Mouse (Mus musculus) layer of hippocampus, adult 2 months (tissue): ENCODE measurements at regions not wholly inside any gene's neighbourhood (a gene's known extent, or its start where the extent isn't known, plus 50 kb on each side); places are given as distances from the start of the nearest gene placed in this dataset.

Experiments used
- DNase-seq, 2 experiments: peaks; one replicate each; pipeline ENCODE4 v3.0.0; 2022; ENCODE audit warnings: low spot score in 2 of 2
- H3K27ac ChIP-seq: fragments of 200-600 bp; 2 replicates; pipeline ENCODE4 v1.8.1; 2022
- H3K4me3 ChIP-seq: fragments of 200-600 bp; 2 replicates; pipeline ENCODE4 v1.8.1; 2022; ENCODE audit warnings: mild to moderate bottlenecking
- CTCF ChIP-seq: fragments of 200-600 bp; conservative IDR thresholded peaks from 2 replicates; pipeline ENCODE4 v1.8.1; 2022; ENCODE audit warnings: antibody characterized with exemption, mild to moderate bottlenecking, moderate library complexity

DNA sequence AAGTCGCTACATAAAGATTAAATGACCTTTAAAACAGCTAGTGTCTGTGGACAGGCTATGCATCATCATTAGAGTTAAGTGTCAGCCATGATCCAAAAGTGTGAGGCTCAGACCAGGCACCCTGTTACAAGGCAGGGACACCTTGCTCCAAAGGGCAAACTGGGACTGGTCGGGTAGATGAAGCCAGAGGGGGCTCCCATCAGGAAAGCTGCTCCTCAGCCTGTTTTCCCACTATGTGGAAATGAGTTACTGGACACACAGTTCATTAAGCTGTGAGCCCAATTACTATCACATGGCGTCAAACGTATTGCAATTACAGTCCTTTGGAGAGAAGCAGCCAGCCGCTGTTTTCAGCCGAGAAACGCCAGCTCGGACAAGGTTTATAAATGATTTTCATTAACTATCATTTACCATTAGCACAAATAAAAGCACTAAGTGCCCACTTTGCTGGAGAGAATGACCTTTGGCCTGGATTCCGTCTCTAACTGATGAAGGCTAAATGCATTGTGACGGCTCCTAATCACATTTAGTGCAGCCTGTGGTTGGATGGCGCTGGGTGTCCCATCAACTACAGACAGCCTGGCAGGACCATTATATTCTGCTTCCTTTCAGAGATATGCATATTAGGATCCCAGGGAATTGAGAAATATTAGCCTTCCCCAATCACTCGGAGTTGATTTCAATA lies 203.5 kb upstream of the Azi2 start:
- DNase-seq = no peak
- Histone ChIP-seq H3K4me3 (no peak overlapping the region), H3K27ac (no peak overlapping the region)
- TF ChIP-seq CTCF = no peak

DNA sequence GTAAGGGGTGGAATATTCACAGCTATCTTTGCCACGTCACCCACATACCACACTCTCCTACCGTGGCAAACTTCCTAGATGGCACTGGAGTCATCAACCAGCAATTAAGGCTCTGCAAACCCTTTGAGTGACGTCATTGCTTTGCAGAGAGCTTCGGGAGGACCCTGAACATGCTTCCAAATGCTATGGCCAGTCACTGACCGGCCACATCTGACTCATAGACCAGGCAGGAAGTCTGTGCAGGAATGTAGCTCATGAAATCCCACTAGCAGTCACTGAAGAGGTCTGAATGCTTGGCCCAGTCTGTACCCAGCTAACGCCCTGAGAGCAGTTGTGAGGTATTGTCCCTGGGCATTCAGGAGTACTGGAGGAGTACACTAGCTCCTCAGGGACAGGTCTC lies 203.9 kb upstream of the Rbms3 start:
- DNase-seq = no peak
- H3K27ac ChIP-seq = no peak overlapping the region
- no peak for TF ChIP-seq CTCF
- H3K4me3 ChIP-seq = no peak overlapping the region

- DNase-seq = no peak
- no peak overlapping the region for H3K4me3 ChIP-seq
- no peak for TF ChIP-seq CTCF
- no peak overlapping the region for H3K27ac ChIP-seq
Observed at GRCm38 (mm10) chr9:117814661-117815060, 184.9 kb upstream of the Rbms3 start.

- no peak for TF ChIP-seq CTCF
- Histone ChIP-seq H3K4me3 (no peak overlapping the region), H3K27ac (no peak overlapping the region)
- no peak for DNase-seq
Observed at GRCm38 (mm10) chr9:117813216-117813615, 183.5 kb upstream of the Rbms3 start.

DNA sequence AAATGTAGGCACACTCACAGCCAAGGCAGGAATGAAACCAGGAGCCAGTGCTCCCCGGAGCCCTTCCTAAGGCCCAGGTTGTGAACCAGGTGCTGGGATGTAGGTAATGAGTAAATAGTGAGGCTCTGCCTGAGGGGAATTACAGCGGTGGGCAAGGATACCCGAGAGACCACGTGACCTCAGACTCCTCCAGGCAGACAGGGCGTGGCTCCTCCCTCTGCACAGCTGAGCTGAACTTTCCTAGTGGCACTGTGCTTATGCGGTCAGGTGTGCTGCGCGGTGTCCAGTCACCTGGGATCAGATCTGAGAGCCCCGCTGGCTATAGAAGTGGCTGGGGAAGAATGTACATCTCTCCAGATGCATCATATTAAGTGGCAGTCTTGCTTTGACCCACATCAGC lies 176.1 kb upstream of the Rbms3 start:
- no peak overlapping the region for H3K27ac ChIP-seq
- DNase-seq = no peak
- no peak for TF ChIP-seq CTCF
- H3K4me3 ChIP-seq = no peak overlapping the region

- TF ChIP-seq CTCF = no peak
- Histone ChIP-seq H3K27ac (no peak overlapping the region), H3K4me3 (no peak overlapping the region)
- DNase-seq = no peak
Observed at GRCm38 (mm10) chr9:117784186-117784591, 154.5 kb upstream of the Rbms3 start.

DNA sequence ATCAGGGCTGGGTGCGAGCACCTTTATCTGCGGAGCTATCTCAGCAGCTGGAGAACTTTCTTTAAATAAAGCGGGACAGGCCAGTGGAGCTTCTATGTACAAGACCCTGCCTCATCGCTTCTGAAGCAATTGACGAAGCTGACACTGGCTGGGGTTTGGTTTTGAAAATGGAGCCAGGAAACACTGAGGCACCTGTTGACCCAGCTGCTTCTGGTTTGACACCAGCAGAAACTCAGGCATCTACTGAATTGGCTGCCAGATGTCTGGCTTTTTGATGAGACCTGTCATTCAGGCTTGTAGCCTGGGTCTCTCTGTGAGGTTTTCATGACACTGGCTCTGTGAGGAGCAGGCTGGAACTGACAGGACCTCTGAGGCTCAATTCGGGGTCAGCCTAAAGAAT lies 124.9 kb upstream of the Rbms3 start:
- no peak for TF ChIP-seq CTCF
- H3K4me3 ChIP-seq = no peak overlapping the region
- H3K27ac ChIP-seq = no peak overlapping the region
- no peak for DNase-seq

DNA sequence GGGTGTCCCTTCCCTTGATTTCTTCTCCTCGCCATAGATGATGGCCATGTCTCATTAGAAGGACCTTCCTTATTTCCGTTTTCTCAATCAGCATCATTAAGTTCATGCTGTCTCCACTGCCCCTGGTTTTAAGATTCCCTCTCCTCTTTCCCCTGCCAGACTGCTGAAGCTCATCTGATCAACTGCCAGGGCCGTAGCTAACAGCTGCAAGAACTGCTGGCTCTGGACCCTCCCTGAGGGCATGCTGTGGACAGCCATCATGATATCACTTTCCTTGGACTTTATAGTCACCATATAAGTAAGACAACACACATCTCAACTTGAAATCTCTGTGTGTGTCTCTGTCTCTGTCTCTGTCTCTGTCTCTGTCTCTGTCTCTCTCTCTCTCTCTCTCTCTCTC lies 123.8 kb upstream of the Rbms3 start:
- no peak for DNase-seq
- TF ChIP-seq CTCF = no peak
- no peak overlapping the region for H3K4me3 ChIP-seq
- no peak overlapping the region for H3K27ac ChIP-seq

GRCm38 (mm10) chr9:117744906-117745305 lies 115.2 kb upstream of the Rbms3 start:
- no peak for DNase-seq
- Histone ChIP-seq H3K27ac (no peak overlapping the region), H3K4me3 (no peak overlapping the region)
- no peak for TF ChIP-seq CTCF

- TF ChIP-seq CTCF = no peak
- no peak for DNase-seq
- H3K4me3 ChIP-seq = no peak overlapping the region
- no peak overlapping the region for H3K27ac ChIP-seq
Observed at GRCm38 (mm10) chr9:117729366-117729765, 99.7 kb upstream of the Rbms3 start.

DNA sequence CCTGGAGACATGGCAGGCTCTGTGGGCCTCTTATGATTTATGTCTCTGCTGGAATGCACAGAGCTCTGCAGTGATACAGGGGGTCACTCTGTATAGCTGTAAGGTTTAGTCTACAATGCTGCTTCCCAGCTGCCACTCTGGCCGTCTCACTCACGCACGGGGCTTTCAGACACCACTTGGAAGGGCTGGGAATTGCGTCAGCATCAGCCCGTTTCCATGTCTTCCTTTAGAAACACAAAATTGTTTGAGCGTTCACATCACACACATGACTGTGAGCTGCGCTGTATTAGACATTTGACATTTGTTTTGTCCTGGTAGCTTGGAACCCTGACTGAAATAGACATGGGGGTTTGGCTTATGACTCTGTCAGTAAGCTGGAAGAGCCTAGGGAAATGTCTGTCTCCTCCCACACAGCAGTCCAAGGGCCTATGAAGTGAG lies 90.5 kb upstream of the Rbms3 start:
- DNase-seq = no peak
- H3K4me3 ChIP-seq = no peak overlapping the region
- no peak overlapping the region for H3K27ac ChIP-seq
- no peak for TF ChIP-seq CTCF

- DNase-seq = no peak
- no peak for TF ChIP-seq CTCF
- H3K4me3 ChIP-seq = no peak overlapping the region
- H3K27ac ChIP-seq = no peak overlapping the region
Observed at GRCm38 (mm10) chr9:117717346-117717745, 87.6 kb upstream of the Rbms3 start.

GRCm38 (mm10) chr9:117716476-117716875 lies 86.8 kb upstream of the Rbms3 start:
- DNase-seq = no peak
- Histone ChIP-seq H3K4me3 (no peak overlapping the region), H3K27ac (no peak overlapping the region)
- TF ChIP-seq CTCF = no peak
